Mouse (Mus musculus) neural tube, embryonic 14.5 days (tissue): ENCODE data around the gene Kcnd3. TPM values are rescaled to one million over a fixed set of nuclear protein-coding genes. Genes with fewer than 3 reads are reported as not detected.

ENCODE experiments used
- ATAC-seq: fragments of 200-750 bp; cut with Nextera tagmentation; 2 replicates; pipeline ENCODE4 v1.8.0; 2017; ENCODE audit warnings: low read depth, mild to moderate bottlenecking, moderate TSS enrichment, moderate library complexity
- H3K27ac ChIP-seq: fragments of 300-500 bp; sonication (generic); 2 replicates; pipeline ENCODE4 v1.5.1; 2014; ENCODE audit warnings: low read depth, mild to moderate bottlenecking, control low read depth, low read length, moderate library complexity, mixed read lengths
- H3K27me3 ChIP-seq: fragments of 300-500 bp; sonication (generic); 2 replicates; pipeline ENCODE4 v1.6.1; 2014; ENCODE audit warnings: low read length; ENCODE audit not compliant: control insufficient read depth, insufficient read depth
- H3K36me3 ChIP-seq: fragments of 300-500 bp; sonication (generic); 2 replicates; pipeline ENCODE4 v1.6.1; 2014; ENCODE audit warnings: low read length, mixed read lengths; ENCODE audit not compliant: control insufficient read depth, insufficient read depth
- H3K4me1 ChIP-seq: fragments of 300-500 bp; sonication (generic); 2 replicates; pipeline ENCODE4 v1.6.1; 2014; ENCODE audit warnings: low read length; ENCODE audit not compliant: control insufficient read depth, insufficient read depth
- H3K4me2 ChIP-seq: fragments of 300-500 bp; sonication (generic); 2 replicates; pipeline ENCODE4 v1.6.1; 2014; ENCODE audit warnings: mild to moderate bottlenecking, low read depth, low read length, control low read depth
- H3K4me3 ChIP-seq: fragments of 300-500 bp; sonication (generic); 2 replicates; pipeline ENCODE4 v1.5.1; 2014; ENCODE audit warnings: low read depth, low read length, control low read depth, mixed read lengths
- H3K9ac ChIP-seq: fragments of 300-500 bp; sonication (generic); replicated peaks from 2 replicates; pipeline ENCODE4 v1.6.1; 2014; ENCODE audit warnings: low read depth, mild to moderate bottlenecking, control low read depth, low read length, mixed read lengths
- H3K9me3 ChIP-seq: fragments of 300-500 bp; sonication (generic); 2 replicates; pipeline ENCODE4 v1.6.1; 2016; ENCODE audit warnings: low read length; ENCODE audit not compliant: control insufficient read depth
- WGBS: fragments of 180-500 bp; shearing (Covaris S2); extraction: QIAGEN DNeasy Blood & Tissue Kit; methylation state at CpG from one replicate; pipeline ENCODE4 v1.1.7; 2014; 5-methylcytosine and 5-hydroxymethylcytosine counted together
- polyA plus RNA-seq: library from polyadenylated mRNA; unstranded; fragments of >200 nt; fragmentation: Nextera tagmentation; extraction: Ambion mirVana; gene quantifications from 2 replicates; pipeline ENCODE4 v1.2.1, GENCODE M21; 2014

The Kcnd3 gene
- polyA plus RNA-seq, 1 experiment from 2014 or later, result 11.6 TPM

DNA sequence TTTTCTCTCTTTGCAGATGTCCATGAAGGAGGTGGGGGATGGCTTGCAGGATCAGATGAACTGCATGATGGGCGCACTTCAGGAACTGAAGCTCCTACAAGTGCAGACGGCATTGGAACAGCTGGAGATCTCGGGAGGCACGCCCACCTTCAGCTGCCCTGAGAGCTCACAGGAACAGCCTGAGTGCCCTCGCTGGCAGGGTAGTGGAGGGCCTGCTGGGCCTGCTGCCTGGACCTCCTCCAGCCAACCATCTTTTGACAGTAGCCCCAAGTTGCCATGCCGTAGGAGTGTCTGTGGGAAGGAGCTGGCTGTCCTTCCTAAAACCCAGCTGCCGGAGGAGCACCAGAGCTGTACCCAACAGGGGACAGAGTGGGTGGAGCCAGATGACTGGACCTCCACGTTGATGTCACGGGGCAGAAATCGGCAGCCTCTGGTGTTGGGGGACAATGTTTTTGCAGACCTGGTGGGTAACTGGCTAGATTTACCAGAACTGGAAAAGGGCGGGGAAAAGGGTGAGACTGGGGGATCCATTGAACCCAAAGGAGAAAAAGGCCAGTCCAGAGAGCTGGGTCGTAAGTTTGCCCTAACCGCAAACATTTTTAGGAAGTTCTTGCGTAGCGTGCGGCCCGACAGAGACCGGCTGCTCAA, 264.3 kb downstream of the Kcnd3 start:
- no peak for ATAC-seq
- 56% methylated on average over 18 of the region's 18 CpGs for WGBS

GRCm38 (mm10) chr3:105717856-105718555, 265.9 kb downstream of the Kcnd3 start:
- ATAC-seq, result peak; percentile 74; the same call in 1 of the 2 replicates
- WGBS, result 43% methylated on average over 11 of the region's 11 CpGs
- 0 out of 2 replicates have a peak overlapping the region, but pooled peaks have one; percentile 28 for H3K27ac ChIP-seq

More for the DNA sequence above, 264.3 kb downstream of the Kcnd3 start:
- no peak overlapping the region for H3K4me3 ChIP-seq
- H3K4me2 ChIP-seq, result no peak overlapping the region
- H3K36me3 ChIP-seq, result no peaks in the 10 kb centered on the region
- H3K9ac ChIP-seq, result no peak overlapping the region
- H3K27me3 ChIP-seq, result no peaks in the 10 kb centered on the region
- no peaks in the 10 kb centered on the region for H3K9me3 ChIP-seq
- H3K27ac ChIP-seq, result no peak overlapping the region
- H3K4me1 ChIP-seq, result peaks cover 4% of the 10 kb centered on the region; the same call in 1 of the 2 replicates

DNA sequence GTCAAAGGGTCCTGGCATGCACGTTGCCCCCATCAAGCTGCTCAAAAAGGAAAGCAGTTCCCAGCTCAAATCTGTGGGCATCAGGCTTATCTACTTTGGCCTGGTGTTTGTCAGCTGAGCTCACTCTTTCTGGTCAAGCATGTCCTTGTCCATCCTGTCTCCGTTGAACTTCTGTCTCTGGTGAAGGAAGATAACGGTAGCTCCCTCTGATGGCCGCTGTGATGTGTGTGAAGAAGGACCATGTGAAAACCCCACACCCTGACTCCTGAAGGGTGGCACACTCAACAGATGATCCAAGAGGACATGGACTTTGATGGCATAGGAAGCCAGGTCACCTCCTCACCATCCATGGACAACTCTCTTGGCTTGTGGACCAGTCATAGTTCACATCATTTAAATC, 266.6 kb downstream of the Kcnd3 start:
- H3K4me1 ChIP-seq, result peaks cover 4% of the 10 kb centered on the region; the same call in 1 of the 2 replicates

More at GRCm38 (mm10) chr3:105717856-105718555, 265.9 kb downstream of the Kcnd3 start:
- Histone ChIP-seq H3K9me3 (no peaks in the 10 kb centered on the region), H3K4me1 (peaks cover 4% of the 10 kb centered on the region; the same call in 1 of the 2 replicates), H3K9ac (no peak overlapping the region), H3K36me3 (no peaks in the 10 kb centered on the region), H3K4me3 (no peak overlapping the region), H3K27me3 (no peaks in the 10 kb centered on the region), H3K4me2 (no peak overlapping the region)

GRCm38 (mm10) chr3:105719979-105720378, 267.8 kb downstream of the Kcnd3 start:
- Histone ChIP-seq H3K4me2 (no peak overlapping the region), H3K9me3 (no peaks in the 10 kb centered on the region), H3K4me1 (peaks cover 4% of the 10 kb centered on the region; the same call in 1 of the 2 replicates), H3K4me3 (no peak overlapping the region), H3K27me3 (no peaks in the 10 kb centered on the region), H3K36me3 (no peaks in the 10 kb centered on the region), H3K27ac (no peak overlapping the region), H3K9ac (no peak overlapping the region)
- no peak for ATAC-seq
- 83% methylated on average over 4 of the region's 4 CpGs for WGBS

More for the DNA sequence above, 266.6 kb downstream of the Kcnd3 start:
- Histone ChIP-seq H3K9ac (no peak overlapping the region), H3K4me2 (no peak overlapping the region), H3K9me3 (no peaks in the 10 kb centered on the region), H3K27ac (no peak overlapping the region), H3K27me3 (no peaks in the 10 kb centered on the region), H3K4me3 (no peak overlapping the region), H3K36me3 (no peaks in the 10 kb centered on the region)
- ATAC-seq, result no peak
- 63% methylated on average over 4 of the region's 4 CpGs for WGBS

- H3K27ac ChIP-seq, result no peak overlapping the region
- peaks cover 4% of the 10 kb centered on the region; the same call in 1 of the 2 replicates for H3K4me1 ChIP-seq
- H3K36me3 ChIP-seq, result no peaks in the 10 kb centered on the region
- H3K9ac ChIP-seq, result no peak overlapping the region
- no peak overlapping the region for H3K4me2 ChIP-seq
- ATAC-seq, result no peak
- 86% methylated on average over 4 of the region's 4 CpGs for WGBS
- H3K4me3 ChIP-seq, result no peak overlapping the region
- H3K27me3 ChIP-seq, result no peaks in the 10 kb centered on the region
- H3K9me3 ChIP-seq, result no peaks in the 10 kb centered on the region
Measured at GRCm38 (mm10) chr3:105720514-105720913, 268.4 kb downstream of the Kcnd3 start.

- no peak for ATAC-seq
- Histone ChIP-seq H3K36me3 (no peaks in the 10 kb centered on the region), H3K4me1 (peaks cover 4% of the 10 kb centered on the region; the same call in 1 of the 2 replicates), H3K9me3 (no peaks in the 10 kb centered on the region), H3K9ac (no peak overlapping the region), H3K27me3 (no peaks in the 10 kb centered on the region), H3K4me3 (no peak overlapping the region), H3K27ac (no peak overlapping the region), H3K4me2 (no peak overlapping the region)
- 89% methylated on average over 2 of the region's 2 CpGs for WGBS
Measured at GRCm38 (mm10) chr3:105721681-105722201, 269.6 kb downstream of the Kcnd3 start.

DNA sequence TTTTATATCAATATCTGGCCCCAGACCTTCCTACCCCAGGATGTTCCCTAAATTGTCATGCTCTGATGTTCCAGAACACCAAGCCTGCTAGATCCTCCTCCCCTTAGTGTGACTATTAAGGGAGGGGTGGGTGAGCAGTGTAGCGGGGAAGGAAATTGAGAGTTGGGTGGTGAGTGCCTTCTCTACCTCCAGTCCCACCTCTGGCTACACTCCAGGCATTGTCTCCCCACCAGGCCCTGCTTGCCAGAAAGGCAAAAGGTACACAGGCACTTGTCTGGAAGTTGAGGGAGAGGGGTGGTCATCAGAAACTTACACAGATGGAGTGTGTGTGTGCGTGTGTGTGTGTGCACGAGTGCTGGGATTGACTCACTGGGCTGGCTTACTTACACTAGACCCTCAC, 270.4 kb downstream of the Kcnd3 start:
- no peak overlapping the region for H3K9ac ChIP-seq
- peaks cover 4% of the 10 kb centered on the region; the same call in 1 of the 2 replicates for H3K4me1 ChIP-seq
- no peak overlapping the region for H3K27ac ChIP-seq
- no peaks in the 10 kb centered on the region for H3K9me3 ChIP-seq
- 97% methylated on average over 3 of the region's 3 CpGs for WGBS
- no peak for ATAC-seq
- H3K36me3 ChIP-seq, result no peaks in the 10 kb centered on the region
- no peak overlapping the region for H3K4me2 ChIP-seq
- H3K4me3 ChIP-seq, result no peak overlapping the region
- no peaks in the 10 kb centered on the region for H3K27me3 ChIP-seq
